Comparison of ENCODE assay signal across 12 mouse cellular contexts in genomic region chr3:38663670-38664494, GRCm38 (mm10).
A peak's percentile ranks its signal among the peaks of the same experiment; 100 is the strongest.
DNase-seq lines count a peak whose midpoint lies in the region; ATAC-seq and TF ChIP-seq lines count a peak whose summit lies in the region.
"Had no signal": no experiment of that assay in that cellular context is flagged by ENCODE, and none has a peak within 500 bp of the region (broad histone marks: within the 10 kb centered on the region; RNA-seq: fewer than 3 reads in every experiment).

No protein-coding gene starts in this region.

- no peaks in the 10 kb centered on the region for H3K36me3 ChIP-seq in lung, embryonic 14.5 days (ENCODE audit: insufficient read depth)
- no peaks in the 10 kb centered on the region for H3K36me3 ChIP-seq in lung, postnatal 0 days (ENCODE audit: insufficient read depth, low read length)
- no peaks in the 10 kb centered on the region for H3K36me3 ChIP-seq in embryonic facial prominence, embryonic 14.5 days (ENCODE audit: control insufficient read depth, insufficient read depth, low read length)
- no peaks in the 10 kb centered on the region for H3K36me3 ChIP-seq in hindbrain, postnatal 0 days (ENCODE audit: insufficient read depth, low read length)
- no peaks in the 10 kb centered on the region for H3K36me3 ChIP-seq in neural tube, embryonic 15.5 days

- WGBS in lung, embryonic 14.5 days, result 59% methylated on average over 17 of the region's 17 CpGs
- 63% methylated on average over 17 of the region's 17 CpGs for WGBS in lung, postnatal 0 days
- WGBS in embryonic facial prominence, embryonic 14.5 days, result 38% methylated on average over 17 of the region's 17 CpGs
- WGBS in hindbrain, postnatal 0 days, result 14% methylated on average over 17 of the region's 17 CpGs
- WGBS in neural tube, embryonic 15.5 days, result 19% methylated on average over 17 of the region's 17 CpGs

- H3K9ac ChIP-seq in lung, embryonic 14.5 days, result no peak overlapping the region
- no peak overlapping the region for H3K9ac ChIP-seq in lung, postnatal 0 days (replicated peaks; ENCODE audit: low read depth)
- H3K9ac ChIP-seq in embryonic facial prominence, embryonic 14.5 days (ENCODE audit: low read depth, low read length), result no peak overlapping the region
- no peak overlapping the region; the same call in 1 of the 2 replicates for H3K9ac ChIP-seq in hindbrain, postnatal 0 days (replicated peaks; ENCODE audit: low read length)
- no peak overlapping the region for H3K9ac ChIP-seq in neural tube, embryonic 15.5 days (replicated peaks)

- no peaks in the 10 kb centered on the region for H3K9me3 ChIP-seq in lung, embryonic 14.5 days (ENCODE audit: low read depth, low read length)
- 0 out of 2 replicates have a peak, but pooled peaks cover 3% of the 10 kb centered on the region for H3K9me3 ChIP-seq in lung, postnatal 0 days (ENCODE audit: low read length)
- peaks cover 5% of the 10 kb centered on the region; the same call in 1 of the 2 replicates for H3K9me3 ChIP-seq in embryonic facial prominence, embryonic 14.5 days (ENCODE audit: control insufficient read depth, low read length)
- no peaks in the 10 kb centered on the region for H3K9me3 ChIP-seq in hindbrain, postnatal 0 days (ENCODE audit: low read length)
- no peaks in the 10 kb centered on the region for H3K9me3 ChIP-seq in neural tube, embryonic 15.5 days (replicated peaks)

- no peak overlapping the region for H3K27ac ChIP-seq in lung, embryonic 14.5 days (ENCODE audit: low read depth)
- no peak overlapping the region for H3K27ac ChIP-seq in lung, postnatal 0 days (ENCODE audit: low read length)
- no peak overlapping the region; the same call in 1 of the 2 replicates for H3K27ac ChIP-seq in embryonic facial prominence, embryonic 14.5 days (replicated peaks; ENCODE audit: low read depth, low read length)
- peak overlapping the region; percentile 49 for H3K27ac ChIP-seq in hindbrain, postnatal 0 days
- H3K27ac ChIP-seq in neural tube, embryonic 15.5 days (replicated peaks), result peak overlapping the region; percentile 58
- H3K27ac ChIP-seq: gastrocnemius, adult 2 months; macrophage had no signal

- ATAC-seq in lung, embryonic 14.5 days (ENCODE audit: insufficient read depth), result peak; percentile 14; the same call in 1 of the 2 replicates
- no peak for ATAC-seq in lung, postnatal 0 days
- peak; percentile 41; the same call in 1 of the 2 replicates for ATAC-seq in embryonic facial prominence, embryonic 14.5 days (ENCODE audit: low read depth)
- ATAC-seq in hindbrain, postnatal 0 days, result peak; percentile 88
- peak; percentile 71 for ATAC-seq in neural tube, embryonic 15.5 days (ENCODE audit: low FRiP score)
- ATAC-seq in activated CD4-positive, CD25-positive, alpha-beta regulatory T cell, adult 4 months, result no peak
- ATAC-seq in monocyte, adult 5-6 weeks (replicated peaks; ENCODE audit: insufficient number of reproducible peaks, low FRiP score, low TSS enrichment, poor library complexity, severe bottlenecking), result no peak
- ATAC-seq: intestine, embryonic 16.5 days had no signal

- no peaks in the 10 kb centered on the region for H3K27me3 ChIP-seq in lung, embryonic 14.5 days (ENCODE audit: insufficient read depth, low read length)
- no peaks in the 10 kb centered on the region for H3K27me3 ChIP-seq in lung, postnatal 0 days (replicated peaks; ENCODE audit: insufficient read depth, low read length)
- no peaks in the 10 kb centered on the region for H3K27me3 ChIP-seq in embryonic facial prominence, embryonic 14.5 days (replicated peaks; ENCODE audit: control insufficient read depth, insufficient read depth, low read length)
- no peaks in the 10 kb centered on the region for H3K27me3 ChIP-seq in hindbrain, postnatal 0 days (ENCODE audit: insufficient read depth, low read length)
- H3K27me3 ChIP-seq in neural tube, embryonic 15.5 days (replicated peaks), result no peaks in the 10 kb centered on the region

- TF ChIP-seq CTCF in lung, embryonic 14.5 days (IDR thresholded peaks at IDR 0.05; ENCODE audit: low read depth), result no peak
- no peak for TF ChIP-seq CTCF in lung, postnatal 0 days (IDR thresholded peaks at IDR 0.05)
- TF ChIP-seq CTCF in hindbrain, postnatal 0 days (IDR thresholded peaks at IDR 0.05; ENCODE audit: low read depth), result no peak

- no peak for TF ChIP-seq EP300 in lung, postnatal 0 days (IDR thresholded peaks at IDR 0.05)

- peak; percentile 53 for DNase-seq in lung, embryonic 14.5 days
- DNase-seq in lung, postnatal 0 days (ENCODE audit: low spot score), result no peak
- peak; percentile 71 for DNase-seq in embryonic facial prominence, embryonic 14.5 days (ENCODE audit: low spot score)
- peak; percentile 88 for DNase-seq in hindbrain, postnatal 0 days (ENCODE audit: low spot score)
- no peak for DNase-seq in adrenal gland, postnatal 25 days
- DNase-seq: gastrocnemius, adult 2 months; right cerebral cortex, postnatal 25 days had no signal

- no peaks in the 10 kb centered on the region for H3K4me1 ChIP-seq in lung, embryonic 14.5 days (ENCODE audit: insufficient read depth)
- H3K4me1 ChIP-seq in lung, postnatal 0 days (ENCODE audit: insufficient read depth, low read depth, low read length), result no peaks in the 10 kb centered on the region
- peaks cover 5% of the 10 kb centered on the region for H3K4me1 ChIP-seq in embryonic facial prominence, embryonic 14.5 days (ENCODE audit: control insufficient read depth, insufficient read depth, low read length)
- H3K4me1 ChIP-seq in hindbrain, postnatal 0 days (ENCODE audit: insufficient read depth, low read length), result no peaks in the 10 kb centered on the region
- peaks cover 16% of the 10 kb centered on the region for H3K4me1 ChIP-seq in neural tube, embryonic 15.5 days

- H3K4me2 ChIP-seq in lung, embryonic 14.5 days, result no peak overlapping the region
- H3K4me2 ChIP-seq in lung, postnatal 0 days (replicated peaks; ENCODE audit: low read depth, low read length), result no peak overlapping the region
- H3K4me2 ChIP-seq in embryonic facial prominence, embryonic 14.5 days (ENCODE audit: low read depth, low read length), result 0 out of 2 replicates have a peak overlapping the region, but pooled peaks have one; percentile 15
- peak overlapping the region; percentile 39 for H3K4me2 ChIP-seq in hindbrain, postnatal 0 days (ENCODE audit: low read depth, low read length)
- peak overlapping the region; percentile 34 for H3K4me2 ChIP-seq in neural tube, embryonic 15.5 days

- H3K4me3 ChIP-seq in lung, embryonic 14.5 days (ENCODE audit: low read depth, low read length), result no peak overlapping the region
- no peak overlapping the region for H3K4me3 ChIP-seq in lung, postnatal 0 days (ENCODE audit: low read depth, low read length)
- no peak overlapping the region for H3K4me3 ChIP-seq in embryonic facial prominence, embryonic 14.5 days (ENCODE audit: low read depth, low read length)
- H3K4me3 ChIP-seq in hindbrain, postnatal 0 days (ENCODE audit: low read length), result no peak overlapping the region
- H3K4me3 ChIP-seq in neural tube, embryonic 15.5 days (replicated peaks), result peak overlapping the region; percentile 2; the same call in 1 of the 2 replicates
- H3K4me3 ChIP-seq: gastrocnemius, adult 2 months had no signal

Comparison
In these comparisons a context has a peak if more than half of its experiments do, and no peak if none do; other contexts are left out.
1. ATAC-seq: peak in lung, embryonic 14.5 days (single experiment), embryonic facial prominence, embryonic 14.5 days (single experiment), hindbrain, postnatal 0 days (single experiment) and neural tube, embryonic 15.5 days (single experiment); none in lung, postnatal 0 days (single experiment), activated CD4-positive, CD25-positive, alpha-beta regulatory T cell, adult 4 months (single experiment) and monocyte, adult 5-6 weeks (single experiment).
2. DNase-seq: peak in lung, embryonic 14.5 days (single experiment), embryonic facial prominence, embryonic 14.5 days (single experiment) and hindbrain, postnatal 0 days (single experiment); none in lung, postnatal 0 days (single experiment) and adrenal gland, postnatal 25 days (single experiment).
3. H3K27ac ChIP-seq: peak in hindbrain, postnatal 0 days (single experiment) and neural tube, embryonic 15.5 days (single experiment); none in lung, embryonic 14.5 days (single experiment), lung, postnatal 0 days (single experiment) and embryonic facial prominence, embryonic 14.5 days (single experiment).
4. H3K4me2 ChIP-seq: peak in embryonic facial prominence, embryonic 14.5 days (single experiment), hindbrain, postnatal 0 days (single experiment) and neural tube, embryonic 15.5 days (single experiment); none in lung, embryonic 14.5 days (single experiment) and lung, postnatal 0 days (single experiment).